Mouse (Mus musculus) liver, embryonic 14.5 days (tissue): ENCODE measurements around the gene Khdc4.

Experiments
- CTCF ChIP-seq: IDR thresholded peaks from 2 replicates; pipeline ENCODE4 v1.5.1; 2016; ENCODE audit warnings: antibody characterized with exemption, low read depth, control low read depth
- EP300 ChIP-seq: IDR thresholded peaks from 2 replicates; pipeline ENCODE4 v1.6.1; 2016; ENCODE audit warnings: antibody characterized with exemption, low read depth

DNA sequence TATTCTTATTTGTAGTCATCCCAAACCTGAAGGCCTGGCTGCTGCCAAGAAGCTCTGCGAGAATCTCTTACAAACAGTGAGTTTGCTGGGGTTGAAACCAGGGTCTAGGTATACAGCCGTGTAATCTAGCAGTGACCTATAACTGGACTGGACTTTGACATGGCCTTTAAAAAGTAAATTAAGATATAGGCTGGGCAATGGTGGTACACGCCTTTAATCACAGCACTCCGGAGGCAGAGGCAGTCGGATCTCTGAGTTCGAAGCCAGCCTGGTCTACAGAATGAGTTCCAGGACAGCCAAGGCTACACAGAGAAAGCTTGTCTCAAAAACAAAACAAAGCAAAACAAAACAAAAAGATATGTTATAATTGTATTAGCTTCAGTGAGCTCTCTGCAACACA lies 13.2 kb downstream of the Khdc4 start:
- TF ChIP-seq CTCF (no peak), EP300 (no peak)
